Mouse (Mus musculus) right cerebral cortex, adult 18-20 months (tissue): ENCODE measurements around the gene Slc44a5.
"Not testable (repeated sequence)": the region's sequence is repeated elsewhere in the genome, so short reads cannot be mapped to it uniquely, and the experiment has no call there.

Source experiments
- DNase-seq: peaks from one replicate; pipeline ENCODE4 v3.0.0; 2022; ENCODE audit warnings: mixed read lengths

Gene Slc44a5

DNA sequence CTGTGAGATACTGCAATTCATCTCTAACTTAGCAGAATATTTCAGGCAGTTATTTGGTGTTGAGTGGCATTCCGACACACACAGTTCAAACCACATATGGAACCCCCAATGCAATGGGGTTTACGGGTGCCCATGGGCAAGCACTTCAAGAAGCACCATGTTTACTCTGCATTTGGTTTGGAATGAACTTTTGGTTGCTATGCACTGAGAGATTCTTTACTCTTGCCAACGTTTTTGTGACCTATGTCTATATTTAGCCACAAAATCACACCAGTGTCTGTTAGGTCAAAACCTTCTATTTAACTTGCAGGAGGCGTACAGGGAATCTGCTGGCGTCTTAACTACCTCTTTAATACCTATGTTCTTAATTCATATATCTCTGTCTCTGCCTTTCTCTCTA, 137.3 kb downstream of the Slc44a5 start:
- no peak for DNase-seq

DNA sequence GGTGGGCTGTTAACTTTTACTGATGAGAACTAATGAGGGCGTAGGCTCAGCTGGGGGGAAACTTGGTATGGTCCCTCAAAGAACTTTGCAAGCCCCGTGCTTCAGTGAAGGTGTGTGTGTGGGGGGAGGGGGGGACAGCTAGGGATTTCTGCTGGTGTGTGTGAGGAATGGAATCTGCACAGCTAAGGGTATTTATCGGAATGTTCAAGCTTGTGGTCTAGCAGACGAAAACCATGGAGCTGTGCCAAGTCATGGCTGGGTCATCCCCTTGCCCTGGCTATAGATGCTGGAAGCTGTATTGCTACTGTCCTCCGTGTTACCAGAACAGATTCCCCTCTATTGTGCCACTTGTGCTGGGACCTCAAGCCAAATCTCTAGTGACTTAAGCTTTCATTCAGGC, 138.0 kb downstream of the Slc44a5 start:
- DNase-seq, result no peak

- no peak for DNase-seq
Measured at GRCm38 (mm10) chr3:154114991-154115390, 141.8 kb downstream of the Slc44a5 start.

- no peak for DNase-seq
Measured at GRCm38 (mm10) chr3:154115478-154115877, 142.2 kb downstream of the Slc44a5 start.

GRCm38 (mm10) chr3:154116000-154116399, 142.8 kb downstream of the Slc44a5 start:
- no peak for DNase-seq

DNA sequence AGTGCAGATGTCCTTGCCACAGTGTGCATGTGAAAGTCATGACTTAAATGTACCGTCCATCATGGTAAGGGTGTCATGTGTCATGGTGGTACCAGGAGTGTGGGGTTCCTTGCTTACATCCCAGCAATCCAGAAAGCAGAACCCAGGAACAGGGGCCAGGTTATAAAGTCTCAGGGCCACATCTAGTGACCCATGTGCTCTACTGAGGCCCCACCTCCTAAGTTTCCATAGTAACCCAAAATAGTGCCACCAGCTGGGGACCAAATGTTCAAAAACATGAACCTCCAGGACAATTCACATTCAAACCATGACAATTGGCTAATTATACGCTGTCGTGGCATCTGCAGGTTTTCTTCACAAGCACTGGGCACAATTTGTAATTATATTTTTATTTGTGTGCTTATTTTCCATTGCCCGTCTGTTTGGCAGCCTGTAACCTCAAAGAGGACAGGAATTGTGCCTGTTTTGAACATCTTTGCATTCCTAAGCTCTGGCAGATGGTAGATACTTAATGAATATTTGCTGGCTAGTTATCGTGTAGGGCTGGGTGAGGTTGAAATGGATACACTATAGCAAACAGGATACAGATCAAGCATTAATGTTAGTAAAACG, 145.9 kb downstream of the Slc44a5 start:
- no peak for DNase-seq

DNA sequence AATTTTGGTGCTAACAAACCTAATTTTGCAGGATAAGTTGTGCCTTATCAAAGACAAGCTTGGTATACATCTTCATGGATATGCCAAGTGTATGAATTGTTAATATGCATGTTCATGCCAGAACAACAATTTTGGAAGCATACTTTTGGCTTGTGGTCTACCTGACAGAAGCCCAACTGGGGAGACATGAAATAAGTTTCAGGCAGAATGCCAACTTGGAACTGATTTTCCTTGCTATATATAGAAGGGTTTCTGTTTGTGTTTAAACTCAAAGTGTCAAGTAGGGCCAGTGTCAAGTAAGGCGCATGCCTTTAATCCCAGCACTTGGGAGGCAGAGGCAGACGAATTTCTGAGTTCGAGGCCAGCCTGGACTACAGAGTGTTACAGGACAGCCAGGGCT, 149.3 kb downstream of the Slc44a5 start:
- no peak for DNase-seq

GRCm38 (mm10) chr3:154124890-154125575, 151.8 kb downstream of the Slc44a5 start:
- DNase-seq, result no peak

- no peak for DNase-seq
Measured at GRCm38 (mm10) chr3:154125768-154126376, 152.6 kb downstream of the Slc44a5 start.

GRCm38 (mm10) chr3:154127246-154127645, 154.0 kb downstream of the Slc44a5 start:
- DNase-seq, result no peak

- no peak for DNase-seq
Measured at GRCm38 (mm10) chr3:154129036-154129435, 155.8 kb downstream of the Slc44a5 start.

- DNase-seq, result no peak
Measured at GRCm38 (mm10) chr3:154130431-154131114, 157.3 kb downstream of the Slc44a5 start.

- no peak for DNase-seq
Measured at GRCm38 (mm10) chr3:154133986-154134385, 160.8 kb downstream of the Slc44a5 start.

DNA sequence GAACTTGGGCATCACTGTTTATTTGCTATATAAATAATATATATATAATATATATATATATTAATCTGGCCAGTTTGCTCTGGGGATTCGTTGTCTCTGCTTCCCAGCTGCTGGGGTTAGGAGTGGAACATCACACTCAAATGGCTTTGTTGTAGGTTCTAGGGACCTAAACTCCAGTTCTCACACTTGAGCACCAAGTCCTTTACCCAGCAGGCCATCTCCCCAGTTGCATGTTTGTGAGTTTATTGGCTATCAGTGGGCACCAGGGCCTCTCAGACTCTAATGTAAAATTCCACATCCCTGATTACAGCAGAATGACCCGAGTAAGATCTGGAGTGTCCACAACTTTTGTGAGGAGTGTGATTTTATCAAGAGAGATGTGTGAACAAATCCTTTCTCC, 161.5 kb downstream of the Slc44a5 start:
- DNase-seq, result no peak

GRCm38 (mm10) chr3:154136501-154136900, 163.3 kb downstream of the Slc44a5 start:
- peak; percentile 21 for DNase-seq

GRCm38 (mm10) chr3:154141346-154141745, 168.1 kb downstream of the Slc44a5 start:
- DNase-seq, result no peak

DNA sequence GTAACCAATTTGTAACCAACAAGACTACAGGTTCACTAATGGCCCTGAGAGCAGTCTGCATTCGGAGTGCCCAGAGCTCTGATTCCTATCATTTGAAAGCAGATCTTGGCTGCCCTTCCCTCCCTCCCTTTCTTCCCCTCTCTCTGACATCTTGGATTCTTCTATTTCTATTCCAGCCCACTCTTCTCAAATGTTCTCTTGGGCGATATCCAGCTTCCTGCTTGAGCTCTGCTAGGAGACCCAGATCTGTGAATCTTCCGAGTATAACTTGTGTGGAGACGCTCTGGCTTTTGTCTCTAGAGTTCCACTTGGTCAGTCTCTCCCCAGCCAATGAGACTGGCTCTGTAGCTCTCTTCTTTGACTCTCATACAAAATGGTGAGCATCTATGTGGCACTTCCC, 169.4 kb downstream of the Slc44a5 start:
- DNase-seq, result peak; percentile 8

DNA sequence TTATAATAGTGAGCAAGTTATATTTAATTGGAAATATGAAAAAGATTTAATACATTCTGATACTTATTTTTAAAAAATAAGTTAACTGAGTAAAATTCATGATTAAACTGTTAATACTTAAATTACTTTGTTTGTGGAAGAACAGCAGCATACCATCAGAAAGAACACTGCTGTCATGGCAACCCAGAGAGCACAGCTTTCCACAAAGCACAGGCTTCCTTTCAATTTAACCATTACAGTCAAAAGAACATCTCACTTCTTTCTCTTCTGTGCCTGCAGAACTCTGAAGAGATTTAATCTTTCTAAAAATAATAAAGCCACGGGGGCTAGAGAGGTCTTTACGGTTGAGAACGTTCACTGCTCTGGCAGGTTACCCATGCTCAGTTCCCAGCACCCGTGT, 172.5 kb downstream of the Slc44a5 start:
- DNase-seq, result no peak

DNA sequence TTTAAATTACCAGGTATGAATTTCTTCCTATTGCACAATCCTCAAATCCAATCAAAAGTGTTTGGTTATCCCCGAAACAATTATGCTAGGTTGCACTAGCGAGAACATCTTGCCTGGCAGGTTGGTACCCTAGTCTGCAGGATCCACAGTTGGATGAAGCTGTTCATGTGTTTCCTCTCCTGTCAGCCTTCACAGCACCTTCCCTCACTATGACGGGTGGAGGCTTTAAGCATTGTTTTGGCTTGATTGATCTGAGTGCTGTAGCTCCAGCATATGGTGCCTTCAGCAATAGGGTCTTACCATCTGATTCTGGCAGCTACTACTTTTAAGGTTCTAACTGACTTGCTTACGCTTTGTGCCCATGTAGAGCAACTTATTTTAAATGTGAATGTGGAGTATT, 176.5 kb downstream of the Slc44a5 start:
- DNase-seq, result no peak

- not testable (repeated sequence) for DNase-seq
Measured at GRCm38 (mm10) chr3:154153541-154153940, 180.3 kb downstream of the Slc44a5 start.

GRCm38 (mm10) chr3:154165882-154166281, 192.6 kb downstream of the Slc44a5 start:
- DNase-seq, result no peak

GRCm38 (mm10) chr3:154171881-154172592, 198.8 kb downstream of the Slc44a5 start:
- peak; percentile 36 for DNase-seq

GRCm38 (mm10) chr3:154172593-154172965, 199.3 kb downstream of the Slc44a5 start:
- no peak for DNase-seq
